Mouse (Mus musculus): ENCODE measurements around the gene Aox2. TPM values are rescaled to one million over a fixed set of nuclear protein-coding genes. Genes with fewer than 3 reads are reported as not detected.
"Not testable (repeated sequence)": the region's sequence is repeated elsewhere in the genome, so short reads cannot be mapped to it uniquely, and the experiment has no call there.

Gene Aox2
- total RNA-seq, 2 experiments from 2014 or later, result 0.05 TPM

DNA sequence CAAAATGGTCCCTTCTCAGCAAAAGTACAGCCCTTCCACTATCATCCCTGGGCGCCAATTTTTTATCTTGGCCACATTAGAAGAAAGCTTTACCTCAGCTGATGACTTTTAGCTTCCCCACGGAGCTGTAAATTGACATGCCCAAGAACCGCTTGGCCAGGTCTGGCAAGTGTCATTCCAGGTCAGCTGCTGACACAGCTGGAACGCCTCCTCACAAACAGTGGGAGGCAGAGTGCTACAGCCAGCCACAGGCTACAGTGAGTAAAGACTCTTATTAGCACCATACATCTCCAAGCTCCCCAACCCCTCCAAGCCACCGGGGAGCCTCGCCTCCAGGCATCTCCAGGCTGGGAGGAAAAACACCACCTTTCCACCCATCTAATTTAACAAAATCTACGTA is 63.5 kb downstream of the Aox2 start:
- intact Hi-C loops (cut with DNase I), result no loop called here
- peak; percentile 60 to 65 for DNase-seq

DNA sequence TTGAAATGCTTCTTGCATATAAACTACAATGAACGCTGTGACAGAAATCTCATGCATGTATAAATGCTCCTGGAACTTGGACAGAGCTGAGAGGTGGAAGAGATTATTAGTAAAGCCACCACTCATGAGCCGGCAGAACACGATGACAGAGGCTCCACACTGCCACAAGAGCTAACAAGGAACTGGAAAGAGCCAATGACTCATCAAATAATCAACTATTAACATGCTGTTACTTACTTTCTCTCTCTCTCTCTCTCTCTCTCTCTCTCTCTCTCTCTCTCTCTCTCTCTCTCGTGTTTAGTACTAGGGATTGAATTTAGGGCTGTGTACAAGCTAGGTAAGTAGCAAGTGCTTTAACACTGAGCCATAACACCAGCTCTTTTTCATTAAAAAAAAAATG is 65.7 kb downstream of the Aox2 start:
- intact Hi-C loops (cut with DNase I), result no loop called here
- no peak for DNase-seq

DNA sequence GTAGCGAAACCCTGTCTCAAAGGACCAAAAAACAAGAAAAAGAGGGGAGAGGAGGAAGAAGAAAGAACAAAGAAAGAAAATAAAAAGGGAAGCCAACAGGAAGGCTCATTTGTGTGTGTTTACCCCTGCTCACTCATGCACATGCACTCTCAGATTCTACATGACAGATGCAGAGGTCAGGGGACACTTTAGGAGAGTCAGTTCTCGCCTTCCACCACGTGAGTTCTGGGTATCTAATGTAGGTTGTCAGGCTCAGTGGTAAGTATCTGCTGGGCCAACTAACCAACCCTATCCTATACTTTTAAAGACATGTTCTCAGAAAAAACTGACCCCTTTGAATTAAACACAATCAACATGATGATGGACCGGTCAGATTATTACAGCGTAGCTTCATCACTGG is 66.4 kb downstream of the Aox2 start:
- no peak for DNase-seq
- intact Hi-C loops (cut with DNase I), result no loop called here

DNA sequence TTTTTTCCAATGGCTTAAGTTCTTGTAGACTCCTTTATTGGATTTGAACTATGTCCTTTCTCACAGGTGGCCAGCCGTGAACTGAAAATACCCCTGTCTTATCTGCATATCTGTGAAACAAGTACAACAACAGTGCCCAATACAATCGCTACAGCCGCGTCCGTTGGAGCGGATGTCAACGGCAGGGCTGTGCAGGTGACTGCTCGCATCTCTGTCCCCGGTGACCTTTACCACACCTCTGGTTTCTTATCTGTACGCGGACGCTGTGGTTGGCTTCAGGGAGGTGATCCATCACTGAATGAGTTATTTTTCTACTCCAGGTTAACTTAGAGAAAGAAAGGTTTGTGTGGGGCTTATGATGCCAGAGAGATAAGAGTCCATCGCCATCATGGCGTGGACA is 68.0 kb downstream of the Aox2 start:
- DNase-seq, result no peak
- intact Hi-C loops (cut with DNase I), result no loop called here

DNA sequence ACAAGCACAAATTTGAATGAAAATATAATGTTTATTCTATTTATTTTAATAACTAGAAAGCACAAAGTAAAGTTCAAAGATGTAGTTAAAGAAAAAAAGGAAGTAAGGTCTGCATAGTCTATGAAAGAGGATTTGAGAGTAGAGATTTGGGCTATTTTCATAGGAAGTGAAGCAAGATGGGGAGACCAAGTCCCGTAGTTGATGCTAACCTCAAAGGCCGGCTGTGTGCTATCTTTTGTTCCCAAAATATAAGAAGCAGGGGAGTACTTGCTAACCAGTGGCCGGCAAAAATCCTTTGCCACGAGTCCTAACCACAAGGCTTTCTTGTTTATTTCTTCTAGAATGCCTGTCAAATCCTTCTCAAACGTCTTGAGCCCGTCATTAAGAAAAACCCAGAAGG is 70.6 kb downstream of the Aox2 start:
- no peak for DNase-seq
- intact Hi-C loops (cut with DNase I), result no loop called here

DNA sequence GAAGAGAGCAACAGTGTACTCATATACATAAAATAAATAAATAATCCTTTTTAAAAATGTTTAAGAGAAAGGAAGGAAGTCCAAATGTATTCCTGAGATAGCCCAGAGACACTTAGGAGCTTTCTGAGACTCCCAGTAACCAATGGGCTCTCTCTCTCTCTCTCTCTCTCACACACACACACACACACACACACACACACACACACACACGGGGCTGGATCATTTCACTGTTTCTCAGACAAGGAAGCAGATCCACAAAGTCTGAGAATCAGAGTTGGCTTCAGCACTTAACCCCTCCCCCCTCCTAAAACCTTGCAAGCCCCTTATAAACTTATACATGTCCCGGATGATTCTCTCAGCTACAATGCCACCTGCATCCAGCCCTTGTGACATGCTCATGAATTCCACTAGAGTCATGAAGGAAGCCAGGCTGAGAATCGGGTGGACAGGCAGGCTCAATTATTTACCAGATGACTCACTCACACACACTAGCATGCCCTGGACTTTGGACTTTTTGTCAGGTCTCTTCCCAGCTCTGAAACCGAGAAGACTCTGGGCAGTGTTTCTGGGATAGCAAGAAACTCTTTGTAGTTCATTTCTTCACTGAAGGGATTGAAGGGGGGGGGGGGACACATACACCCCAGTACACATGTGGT is 75.2 kb downstream of the Aox2 start:
- intact Hi-C loops (cut with DNase I), result no loop called here
- no peak for DNase-seq

DNA sequence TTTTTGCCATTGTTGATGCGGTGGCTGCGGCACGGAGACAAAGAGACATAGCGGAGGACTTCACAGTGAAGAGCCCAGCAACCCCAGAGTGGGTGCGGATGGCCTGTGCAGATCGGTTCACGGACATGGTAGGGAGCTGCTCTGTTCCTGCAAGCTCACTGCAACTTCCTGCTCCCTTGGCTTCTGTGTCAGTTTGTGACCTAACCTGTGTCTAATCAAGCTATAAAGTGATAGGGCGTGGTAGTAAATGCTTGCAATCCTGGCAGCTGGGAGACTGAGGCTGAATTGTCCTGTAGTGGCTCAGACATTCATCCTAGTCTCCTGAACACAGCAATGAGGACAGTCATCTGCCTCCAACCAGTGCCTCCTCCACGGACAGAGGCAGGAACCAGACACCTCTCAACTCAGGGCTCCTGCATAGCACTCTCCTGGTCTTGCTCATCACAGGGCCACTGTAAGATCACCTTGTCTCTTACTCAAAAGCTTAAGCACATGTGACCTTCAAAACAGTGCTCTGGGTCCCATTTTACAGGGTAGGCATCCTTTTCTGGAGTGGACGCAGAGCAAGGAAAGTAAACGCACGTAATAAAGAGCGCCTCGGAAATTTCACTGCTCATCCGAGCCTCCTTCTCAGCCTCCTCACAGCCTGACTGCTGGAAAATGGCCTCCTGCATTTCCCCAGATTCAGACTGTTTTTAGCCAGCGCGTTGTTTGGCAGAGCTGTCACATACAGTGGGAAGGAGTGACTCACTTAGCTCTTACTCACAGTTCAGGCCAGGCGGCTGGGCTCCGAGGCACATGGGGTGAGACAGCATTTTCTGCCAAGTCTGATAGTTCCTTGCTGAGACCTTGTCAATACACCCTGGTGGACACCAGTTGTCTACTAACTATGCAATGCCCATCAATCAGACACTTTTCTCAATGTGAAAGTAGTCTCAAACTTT is 81.1 kb downstream of the Aox2 start:
- intact Hi-C loops (cut with DNase I), result no loop called here
- DNase-seq, result peak; percentile 71 to 73

DNA sequence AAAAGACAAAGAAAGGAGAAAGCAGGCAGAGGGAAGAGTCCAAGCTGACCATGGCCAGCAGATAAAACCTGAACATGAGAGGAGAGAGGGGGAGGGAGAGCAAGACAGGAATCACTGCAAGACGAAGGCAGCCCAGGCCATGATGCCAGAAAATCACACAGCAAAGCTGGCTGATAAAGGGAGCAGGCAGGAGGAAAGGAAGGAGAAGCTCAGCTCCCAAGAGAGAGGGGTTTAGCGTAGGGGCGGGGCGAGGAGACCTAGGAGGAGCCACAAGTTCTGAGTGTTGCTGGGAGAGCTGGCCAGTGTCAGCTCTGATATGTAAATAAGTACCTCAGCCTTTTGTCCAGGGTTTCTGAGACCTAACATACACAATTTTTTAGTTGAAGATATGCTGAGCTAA is 84.2 kb downstream of the Aox2 start:
- peak in 1 of 2 experiments; percentile 17 for DNase-seq
- intact Hi-C loops (cut with DNase I), result no loop called here

DNA sequence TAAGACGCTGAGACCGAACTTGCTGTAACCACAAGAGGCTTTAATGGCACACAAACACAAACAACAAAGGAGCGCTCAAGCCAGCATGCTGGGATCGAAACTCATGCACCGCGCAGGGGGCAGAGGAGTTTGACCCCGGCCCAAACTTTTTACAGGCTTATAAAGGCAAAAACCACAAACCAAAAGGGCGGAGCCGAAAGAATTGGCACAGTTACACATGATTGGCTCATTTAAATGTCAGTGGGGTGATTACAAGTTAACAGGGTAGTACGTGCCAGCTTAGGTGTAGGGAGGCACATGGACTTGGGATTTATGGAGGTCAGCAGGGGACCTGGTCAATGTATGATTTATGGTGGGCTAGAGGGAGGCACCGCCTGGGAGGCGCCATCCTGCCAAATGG is 86.4 kb downstream of the Aox2 start:
- DNase-seq, result no peak
- intact Hi-C loops (cut with DNase I), result no loop called here

DNA sequence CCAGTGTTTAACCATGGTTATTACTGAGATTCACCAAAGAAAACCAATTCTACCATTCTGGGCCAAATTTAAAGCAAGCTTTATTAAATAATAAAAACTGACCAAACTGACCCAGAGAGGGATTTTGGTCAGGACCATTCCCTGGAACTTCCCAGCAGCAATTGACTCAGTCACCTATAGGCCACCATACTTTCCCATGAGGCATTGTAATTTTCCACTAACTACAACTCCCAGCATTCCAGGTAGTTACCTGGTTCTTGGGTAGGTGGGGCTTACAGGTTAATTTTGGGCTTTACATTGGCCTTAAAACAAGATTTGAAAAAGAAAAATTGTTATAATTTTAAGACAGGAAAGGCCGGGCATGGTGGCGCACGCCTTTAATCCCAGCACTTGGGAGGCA is 87.7 kb downstream of the Aox2 start:
- intact Hi-C loops (cut with DNase I), result no loop called here
- DNase-seq, result no peak

DNA sequence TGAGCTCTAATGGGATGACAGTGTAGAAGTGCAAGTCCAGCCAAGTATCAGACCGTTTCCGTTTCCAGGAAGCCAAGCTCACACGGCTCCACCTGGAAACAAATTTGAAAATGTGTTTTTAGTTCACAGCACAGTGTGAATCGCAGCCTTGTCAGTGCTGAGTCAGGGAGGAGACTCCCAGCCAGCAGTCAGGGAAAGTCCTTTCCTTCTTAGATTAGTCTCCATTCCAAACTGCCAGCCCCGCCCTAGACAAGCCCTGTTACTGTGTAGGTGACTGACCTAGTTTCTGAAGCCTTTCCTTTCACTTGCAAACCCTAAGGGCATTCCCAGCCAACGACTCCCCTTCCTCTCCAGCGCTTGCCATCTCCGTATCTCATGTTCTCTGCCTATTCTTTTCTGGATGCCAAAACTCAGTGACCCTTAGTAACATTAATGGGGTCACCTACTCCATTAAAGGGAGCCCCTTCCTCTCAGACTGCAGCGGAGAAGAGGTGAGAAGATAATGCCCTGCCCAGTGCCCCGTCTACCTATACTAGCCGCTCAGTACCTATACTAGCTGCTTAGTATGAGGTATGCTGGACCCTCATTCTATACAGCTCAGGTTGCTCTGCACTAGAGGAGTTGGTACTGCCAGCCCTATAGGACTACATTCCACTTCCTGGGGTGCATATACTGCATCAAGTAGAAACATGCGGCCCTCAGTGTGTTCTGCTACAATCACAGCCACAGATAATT is 88.8 kb downstream of the Aox2 start:
- intact Hi-C loops (cut with DNase I), result no loop called here
- peak; percentile 24 to 27 for DNase-seq

DNA sequence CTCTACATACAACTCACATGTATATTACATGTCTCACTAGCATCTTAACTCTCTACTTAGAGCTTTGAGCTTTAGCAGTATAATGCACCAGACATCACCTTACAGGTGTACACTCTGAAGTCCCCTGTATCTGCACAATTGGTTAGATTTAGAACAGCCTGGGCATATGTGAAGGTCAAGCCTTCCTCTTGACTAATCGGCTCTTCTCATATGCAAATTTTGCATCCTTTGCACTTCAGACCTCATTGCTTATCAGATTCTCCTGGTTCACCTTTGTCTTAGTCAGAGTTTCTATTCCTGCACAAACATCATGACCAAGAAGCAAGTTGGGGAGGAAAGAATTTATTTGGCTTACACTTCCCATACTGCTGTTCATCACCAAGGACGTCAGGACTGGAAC is 91.6 kb downstream of the Aox2 start:
- intact Hi-C loops (cut with DNase I), result no loop called here
- DNase-seq, result no peak

DNA sequence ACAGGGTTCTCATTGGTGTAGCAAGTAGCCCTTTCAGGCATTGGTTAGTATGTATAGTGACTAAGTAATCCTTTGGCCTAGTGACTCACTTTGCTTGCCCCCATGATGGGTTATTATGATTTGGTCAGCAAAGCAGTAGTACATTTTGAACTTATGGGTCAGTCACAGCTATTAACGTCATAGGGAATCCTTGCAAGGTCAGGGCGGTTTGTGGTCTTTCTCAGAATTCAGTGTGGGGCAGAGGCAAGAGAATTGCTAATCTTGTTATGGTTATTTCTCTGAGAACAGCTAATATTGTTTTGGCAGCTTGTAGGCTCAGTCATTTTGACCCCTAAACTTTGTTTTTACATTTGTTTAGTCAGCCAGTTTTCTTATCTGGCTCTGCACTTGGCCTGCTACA is 96.1 kb downstream of the Aox2 start:
- DNase-seq; intact Hi-C loops (cut with DNase I): not testable (repeated sequence)

DNA sequence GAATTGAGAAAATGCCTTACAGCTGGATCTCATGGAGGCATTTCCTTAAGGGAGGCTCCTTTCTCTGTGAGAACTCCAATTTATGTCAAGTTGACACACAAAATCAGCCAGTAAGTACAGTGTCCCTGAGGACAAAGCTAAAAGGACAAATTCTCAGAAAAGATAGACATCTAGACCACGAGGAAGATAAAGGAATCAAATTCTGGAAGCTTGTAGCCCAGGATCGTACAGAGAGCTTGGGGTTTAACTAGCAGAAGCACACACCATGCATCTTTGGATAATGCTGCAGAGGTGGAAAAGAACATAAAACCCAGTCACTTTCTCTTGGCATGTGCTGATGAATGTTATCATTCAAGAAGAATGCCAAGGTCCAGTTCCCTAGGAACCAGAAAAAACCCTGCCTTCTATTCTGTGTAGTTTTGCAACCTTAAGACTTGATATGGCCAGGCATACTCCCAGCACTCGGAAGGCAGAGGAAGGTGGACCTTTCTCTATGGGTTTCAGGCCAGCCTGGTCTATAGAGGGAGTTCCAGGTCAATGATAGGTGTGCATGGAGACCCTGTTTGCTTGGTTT is 97.5 kb downstream of the Aox2 start:
- DNase-seq, result no peak
- intact Hi-C loops (cut with DNase I), result no loop called here

DNA sequence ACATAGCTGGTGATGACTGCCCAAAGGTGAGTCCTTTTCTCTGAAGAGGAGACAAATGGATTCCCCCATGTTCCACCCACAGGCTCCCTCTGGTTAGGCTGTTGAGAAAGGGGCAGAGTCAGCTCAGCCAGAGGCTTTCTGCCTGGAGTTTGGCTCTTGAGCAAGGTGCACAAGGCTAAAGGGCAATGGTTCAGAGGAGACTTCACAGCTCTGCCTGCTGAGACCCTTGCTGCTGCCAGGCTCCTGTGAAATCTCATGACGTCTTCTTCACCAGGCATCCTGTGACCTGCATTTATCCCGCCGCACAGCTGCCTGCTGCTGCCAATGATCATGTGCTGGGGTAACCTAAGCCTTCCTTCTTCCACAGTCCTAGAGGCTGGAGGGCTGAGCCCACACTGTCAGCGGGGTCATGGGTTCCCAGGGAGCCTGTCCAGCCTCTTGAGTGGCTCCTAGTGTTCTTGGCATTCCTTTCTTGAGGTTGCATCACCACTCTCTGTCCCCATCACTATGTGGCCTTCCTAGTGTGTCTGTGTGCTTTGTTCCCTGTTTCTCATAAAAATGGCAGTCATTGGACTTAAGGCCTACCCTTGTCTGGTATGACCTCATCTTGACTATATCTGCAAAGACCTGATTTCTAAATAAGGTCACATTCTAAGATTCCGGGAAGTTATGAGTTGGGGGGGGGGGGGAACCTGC is 104.6 kb downstream of the Aox2 start:
- DNase-seq, result no peak
- intact Hi-C loops (cut with DNase I), result no loop called here

DNA sequence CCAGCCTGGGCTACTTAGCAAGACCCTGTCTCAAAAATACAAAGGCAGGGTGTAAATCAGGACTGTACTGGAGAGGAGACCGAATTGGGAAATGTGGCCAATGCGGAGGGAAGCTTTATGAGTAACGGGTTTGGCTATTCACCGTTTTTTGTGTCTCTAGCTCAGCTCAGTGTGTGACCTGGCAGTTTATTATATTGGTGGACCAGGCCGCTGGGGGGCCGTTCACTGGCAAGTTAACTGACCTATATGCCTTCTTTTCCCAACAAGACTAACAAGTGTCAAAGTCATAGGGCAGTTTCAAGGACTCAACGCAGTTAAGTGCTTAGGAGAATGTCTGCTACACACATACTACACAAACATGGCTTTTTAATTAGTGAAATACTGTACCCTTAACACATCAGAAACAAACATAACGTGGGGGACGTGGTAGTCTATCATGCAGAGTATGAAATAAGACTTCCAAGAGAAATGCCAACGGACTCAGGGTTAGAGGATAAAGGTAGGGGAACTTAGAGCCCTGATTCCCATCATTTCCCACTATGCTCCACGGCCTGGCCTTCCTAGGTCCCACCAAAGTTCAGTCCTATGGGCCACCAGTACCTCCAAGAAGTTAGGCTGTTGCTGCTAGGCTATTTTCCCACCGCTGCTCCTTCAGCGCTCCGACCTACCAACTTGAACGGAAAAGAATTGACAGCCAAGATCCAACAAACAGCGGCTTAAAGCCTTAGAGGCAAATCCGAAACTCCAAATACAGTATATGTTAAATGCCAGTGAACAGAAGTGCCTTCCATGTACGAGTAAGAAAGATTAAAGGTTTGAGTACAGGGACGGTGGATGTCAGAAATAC is 113.5 kb downstream of the Aox2 start:
- DNase-seq, result peak in 1 of 2 experiments; percentile 34
- intact Hi-C loops (cut with DNase I), result loop anchor here (5.0 to 10.0 kb wide), 2 partner anchors 87 to 984 kb away; partner anchors contain the start of genes Maip1 and Tyw5

DNA sequence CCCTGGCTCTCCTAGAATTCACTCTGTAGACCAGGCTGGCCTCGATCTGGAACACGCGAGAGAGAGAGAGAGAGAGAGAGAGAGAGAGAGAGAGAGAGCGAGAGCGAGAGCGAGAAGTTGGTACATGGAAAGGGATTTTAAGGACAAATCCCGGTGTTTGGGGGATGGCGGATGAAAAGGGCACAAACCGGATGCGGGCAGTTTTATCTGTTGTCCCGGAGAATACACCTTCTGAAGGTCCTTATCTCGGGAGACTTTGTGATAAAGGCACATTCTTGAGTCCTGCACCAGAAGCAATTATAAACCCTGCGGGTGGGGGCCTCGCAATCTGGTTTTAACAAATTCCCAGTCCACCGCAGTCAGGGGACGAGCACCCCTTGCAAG is 114.1 kb downstream of the Aox2 start:
- no peak for DNase-seq
- intact Hi-C loops (cut with DNase I), result loop anchor here (5.0 to 10.0 kb wide), 2 partner anchors 87 to 985 kb away; partner anchors contain the start of genes Maip1 and Tyw5

DNA sequence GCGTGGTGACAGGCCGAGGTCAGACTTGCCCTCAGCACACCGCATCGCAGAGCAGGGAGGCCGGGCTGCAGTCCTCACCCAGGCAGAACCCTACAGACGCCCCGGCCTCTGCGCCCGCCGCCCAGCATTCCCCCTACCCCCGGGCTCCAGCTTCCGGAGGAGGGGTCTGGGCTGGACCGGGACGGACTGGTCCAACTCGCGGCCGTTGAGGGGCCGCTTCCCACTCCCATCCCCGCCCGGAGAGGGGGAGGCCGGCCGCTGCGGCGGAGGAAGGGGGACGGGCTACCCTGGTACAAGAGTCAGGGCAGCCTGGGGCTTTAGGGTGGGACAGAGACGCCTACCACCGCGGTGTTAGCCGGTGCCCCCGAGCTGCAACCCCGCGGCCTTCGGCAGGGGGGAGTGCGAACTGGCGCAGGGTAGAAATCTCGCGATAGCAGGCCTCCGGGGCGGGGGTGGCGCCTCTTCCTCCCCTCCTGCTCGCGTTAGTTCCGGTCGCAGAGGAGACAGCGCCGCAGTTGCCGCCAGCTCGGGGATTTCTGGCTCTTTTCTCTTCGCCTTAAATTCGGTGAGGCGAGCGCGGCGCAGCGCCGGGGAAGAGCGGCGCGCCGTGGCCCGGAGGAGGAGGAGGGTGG is 114.6 kb downstream of the Aox2 start, which contains the start of gene Bzw1:
Bzw1 (plus strand) TSS at position 247 of the 632 bp plus-strand sequence.
- DNase-seq, result peak; percentile 95 to 96
- intact Hi-C loops (cut with DNase I), result loop anchor here (5.0 to 10.0 kb wide), 2 partner anchors 88 to 985 kb away; partner anchors contain the start of genes Maip1 and Tyw5

Measured in heart, postnatal 10 days (tissue).